Mouse (Mus musculus) brain, embryonic 14.5 days (tissue): ENCODE data around the gene Sufu.

ENCODE experiments used
- CTCF ChIP-seq: fragments of 200-500 bp; IDR thresholded peaks from 2 replicates; pipeline ENCODE4 v1.5.1; 2012; ENCODE audit warnings: inconsistent platforms, mild to moderate bottlenecking, moderate library complexity, borderline replicate concordance; ENCODE audit not compliant: insufficient read depth, insufficient read length; ENCODE audit errors: extremely low read depth
- POLR2A ChIP-seq: fragments of 200-500 bp; IDR thresholded peaks from 2 replicates; pipeline ENCODE4 v1.6.1; 2012; ENCODE audit warnings: mild to moderate bottlenecking, inconsistent platforms, borderline replicate concordance; ENCODE audit not compliant: poor library complexity, insufficient read depth, insufficient read length, severe bottlenecking; ENCODE audit errors: extremely low read depth

GRCm38 (mm10) chr19:46499539-46499835 lies 102.8 kb downstream of the Sufu start:
- TF ChIP-seq CTCF (no peak), POLR2A (no peak)
